Mouse (Mus musculus) lung, postnatal 0 days (tissue): ENCODE data around the gene N4bp1. TPM values are rescaled to one million over a fixed set of nuclear protein-coding genes. Genes with fewer than 3 reads are reported as not detected.

Experiments used
- ATAC-seq: fragments of 200-750 bp; cut with Nextera tagmentation; 2 replicates; pipeline ENCODE4 v1.8.0; 2017; ENCODE audit warnings: moderate library complexity
- DNase-seq: peaks from one replicate; pipeline ENCODE4 v3.0.0-alpha.2; 2016; ENCODE audit warnings: low spot score
- H3K27ac ChIP-seq: fragments of 300-500 bp; sonication (generic); 2 replicates; pipeline ENCODE4 v1.5.1; 2014; ENCODE audit warnings: antibody characterized with exemption, mild to moderate bottlenecking, low read length, mixed read lengths
- H3K27me3 ChIP-seq: fragments of 300-500 bp; sonication (generic); replicated peaks from 2 replicates; pipeline ENCODE4 v1.6.1; 2014; ENCODE audit warnings: low read length, mixed read lengths; ENCODE audit not compliant: insufficient read depth
- H3K36me3 ChIP-seq: fragments of 300-500 bp; sonication (generic); 2 replicates; pipeline ENCODE4 v1.6.1; 2014; ENCODE audit warnings: low read length, mixed read lengths; ENCODE audit not compliant: insufficient read depth
- H3K4me1 ChIP-seq: fragments of 300-500 bp; sonication (generic); 2 replicates; pipeline ENCODE4 v1.6.1; 2014; ENCODE audit warnings: antibody characterized with exemption, low read depth, low read length, mixed read lengths; ENCODE audit not compliant: insufficient read depth
- H3K4me2 ChIP-seq: fragments of 300-500 bp; sonication (generic); replicated peaks from 2 replicates; pipeline ENCODE4 v1.6.1; 2014; ENCODE audit warnings: low read depth, mild to moderate bottlenecking, low read length, moderate library complexity, mixed read lengths
- H3K4me3 ChIP-seq: fragments of 300-500 bp; sonication (generic); 2 replicates; pipeline ENCODE4 v1.5.1; 2014; ENCODE audit warnings: low read depth, low read length
- H3K9ac ChIP-seq: fragments of 300-500 bp; sonication (generic); replicated peaks from 2 replicates; pipeline ENCODE4 v1.6.1; 2014; ENCODE audit warnings: low read depth, mild to moderate bottlenecking
- H3K9me3 ChIP-seq: fragments of 300-500 bp; sonication (generic); 2 replicates; pipeline ENCODE4 v1.6.1; 2016; ENCODE audit warnings: low read length, mixed read lengths
- CTCF ChIP-seq: IDR thresholded peaks from 2 replicates; pipeline ENCODE4 v1.5.1; 2016; ENCODE audit warnings: antibody characterized with exemption, mild to moderate bottlenecking
- EP300 ChIP-seq: IDR thresholded peaks from 2 replicates; pipeline ENCODE4 v1.6.1; 2016; ENCODE audit warnings: antibody characterized with exemption, mild to moderate bottlenecking, control low read depth
- WGBS: fragments of 180-500 bp; shearing (Covaris S2); extraction: QIAGEN DNeasy Blood & Tissue Kit; methylation state at CpG from one replicate; pipeline ENCODE4 v1.1.7; 2014; 5-methylcytosine and 5-hydroxymethylcytosine counted together
- polyA plus RNA-seq: library from polyadenylated mRNA; unstranded; fragments of >200 nt; fragmentation: Nextera tagmentation; extraction: Ambion mirVana; gene quantifications from 2 replicates; pipeline ENCODE4 v1.2.1, GENCODE M21; 2015

N4bp1 gene
- polyA plus RNA-seq, 1 experiment from 2014 or later: 5.4 TPM

DNA sequence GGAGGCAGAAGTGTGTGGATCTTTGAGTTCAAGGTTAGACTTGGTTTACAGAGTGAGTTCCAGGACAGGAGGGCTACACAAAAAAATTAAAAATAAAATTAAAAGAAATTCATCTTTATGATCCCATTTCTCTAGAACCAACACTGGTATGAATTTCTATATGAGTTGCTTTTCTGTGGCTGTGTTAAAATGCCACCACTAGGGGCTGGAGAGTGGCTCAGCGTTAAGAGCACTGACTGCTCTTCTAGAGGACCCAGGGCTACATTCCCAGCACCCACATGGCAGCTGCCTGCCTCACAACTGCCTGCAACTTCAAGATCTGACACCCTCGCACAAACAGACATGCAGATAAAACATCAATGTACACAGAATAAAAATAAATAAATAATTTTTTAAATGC is 56.1 kb downstream of the N4bp1 start:
- TF ChIP-seq CTCF (peak; percentile 11; the same call in 1 of the 2 replicates), EP300 (no peak)
- Histone ChIP-seq H3K4me3 (no peak overlapping the region), H3K4me2 (no peak overlapping the region), H3K9me3 (no peaks in the 10 kb centered on the region), H3K36me3 (no peaks in the 10 kb centered on the region), H3K9ac (no peak overlapping the region), H3K4me1 (no peaks in the 10 kb centered on the region), H3K27me3 (no peaks in the 10 kb centered on the region), H3K27ac (no peak overlapping the region)
- no peak for DNase-seq
- ATAC-seq: no peak
- 64% methylated on average over 2 of the region's 2 CpGs for WGBS

DNA sequence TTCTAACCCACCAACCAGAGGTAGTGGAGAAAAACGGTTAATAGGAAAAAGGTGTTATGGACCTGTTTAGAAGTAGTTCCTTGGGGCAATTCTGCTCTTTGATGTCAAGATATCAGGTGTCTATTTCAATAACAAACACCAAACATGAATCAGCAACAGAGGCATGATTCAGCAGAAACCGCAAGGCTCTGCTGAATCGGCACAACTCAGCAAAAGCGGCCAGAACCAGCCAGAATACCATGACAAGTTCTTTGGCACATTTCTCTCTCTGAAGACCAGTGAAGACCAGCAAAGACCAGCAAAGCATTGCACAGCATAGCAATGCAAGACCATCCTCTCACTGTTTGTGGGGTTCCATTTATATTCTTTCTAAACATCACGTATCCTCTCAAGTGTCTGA is 57.9 kb downstream of the N4bp1 start:
- no peak for DNase-seq

DNA sequence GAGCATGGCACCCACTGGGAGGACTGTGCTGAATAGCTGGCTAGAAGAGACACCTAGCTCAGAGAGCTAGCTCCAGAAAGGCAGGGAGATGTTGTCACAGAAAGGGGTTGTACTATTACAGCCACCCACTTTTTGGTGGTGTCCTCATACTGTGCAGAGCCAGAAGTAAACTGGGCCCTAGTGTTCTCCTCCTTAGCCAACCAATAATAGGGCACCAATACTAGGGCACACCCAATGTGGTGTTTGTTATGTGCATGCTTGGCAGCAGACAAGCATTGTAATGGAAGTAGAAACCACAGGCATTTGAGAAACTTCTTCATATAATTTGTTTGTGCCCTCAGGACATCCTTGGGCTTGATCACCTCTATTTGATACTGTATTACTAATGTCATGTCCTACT is 58.5 kb downstream of the N4bp1 start:
- no peak for TF ChIP-seq CTCF
- TF ChIP-seq EP300: no peak
- Histone ChIP-seq H3K36me3 (no peaks in the 10 kb centered on the region), H3K9me3 (no peaks in the 10 kb centered on the region), H3K27me3 (no peaks in the 10 kb centered on the region), H3K27ac (no peak overlapping the region), H3K9ac (no peak overlapping the region), H3K4me1 (no peaks in the 10 kb centered on the region), H3K4me3 (no peak overlapping the region), H3K4me2 (no peak overlapping the region)
- DNase-seq (no peak), ATAC-seq (no peak)

More for the DNA sequence above, 57.9 kb downstream of the N4bp1 start:
- Histone ChIP-seq H3K9me3 (no peaks in the 10 kb centered on the region), H3K9ac (no peak overlapping the region), H3K4me1 (no peaks in the 10 kb centered on the region), H3K36me3 (no peaks in the 10 kb centered on the region), H3K4me3 (no peak overlapping the region), H3K27ac (no peak overlapping the region), H3K27me3 (no peaks in the 10 kb centered on the region), H3K4me2 (no peak overlapping the region)
- no peak for TF ChIP-seq EP300
- TF ChIP-seq CTCF: no peak
- 90% methylated on average over 5 of the region's 5 CpGs for WGBS
- no peak for ATAC-seq

DNA sequence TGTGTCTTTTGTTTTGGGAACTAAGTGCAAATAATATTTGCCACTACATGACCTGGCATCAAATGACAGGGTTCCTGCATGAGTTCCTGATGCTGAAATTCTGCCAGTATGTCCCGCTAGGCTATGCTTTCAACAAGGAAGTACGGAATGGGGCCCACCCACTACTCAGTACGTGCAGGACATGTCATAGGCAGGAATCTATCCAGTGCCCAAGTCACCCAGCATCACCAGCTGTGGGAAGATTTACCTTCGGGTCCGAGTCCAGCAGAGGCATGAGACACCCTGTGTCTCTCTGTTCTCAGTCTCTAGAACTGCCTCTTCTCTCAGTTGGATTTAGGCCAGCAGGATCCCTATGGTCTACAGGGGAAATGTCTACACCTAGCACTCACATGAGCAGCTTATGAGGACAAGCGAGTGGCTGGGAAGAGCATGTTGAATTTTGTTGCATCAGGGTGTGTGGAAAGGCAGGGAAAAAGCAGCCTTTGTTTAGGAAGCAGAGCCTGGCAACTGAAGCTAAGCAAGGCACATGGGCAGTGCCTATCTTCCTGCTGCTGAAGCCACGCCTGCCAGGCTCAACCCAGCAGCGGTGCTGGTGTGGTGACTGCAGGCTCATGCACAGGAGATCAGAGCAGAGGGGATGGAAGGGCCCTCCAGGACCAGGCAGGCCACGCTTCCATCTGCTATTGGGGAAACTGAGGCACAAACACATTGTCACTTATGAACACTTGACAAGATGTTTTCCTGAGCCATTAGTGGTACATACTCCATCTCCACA is 59.2 kb downstream of the N4bp1 start:
- WGBS: 56% methylated on average over 9 of the region's 9 CpGs
- Histone ChIP-seq H3K36me3 (no peaks in the 10 kb centered on the region), H3K9ac (no peak overlapping the region), H3K27me3 (no peaks in the 10 kb centered on the region), H3K4me3 (no peak overlapping the region), H3K27ac (no peak overlapping the region), H3K4me1 (no peaks in the 10 kb centered on the region), H3K9me3 (no peaks in the 10 kb centered on the region), H3K4me2 (no peak overlapping the region)
- TF ChIP-seq EP300: no peak
- no peak for TF ChIP-seq CTCF
- no peak for DNase-seq
- ATAC-seq: peak; percentile 47

DNA sequence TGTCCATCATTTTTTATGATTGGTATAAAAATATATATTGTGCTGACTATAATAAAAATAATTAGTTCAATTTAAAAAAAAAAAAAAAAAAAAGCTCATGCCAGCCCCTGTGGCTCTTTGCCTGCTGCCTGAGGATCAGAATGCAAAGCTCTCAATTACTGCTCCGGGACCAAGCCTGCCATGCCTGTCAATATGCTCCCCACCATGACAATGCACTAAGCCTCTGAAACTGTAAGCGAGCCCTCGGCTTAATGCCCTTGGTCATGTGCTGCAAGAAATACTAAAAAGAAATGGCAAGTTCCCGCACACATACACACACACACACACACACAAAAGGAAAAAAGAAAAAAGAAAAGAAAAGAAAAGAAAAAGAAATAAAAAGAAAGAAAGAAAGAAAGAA is 60.3 kb downstream of the N4bp1 start:
- H3K27me3 ChIP-seq: no peaks in the 10 kb centered on the region
- WGBS: 80% methylated on average over 4 of the region's 4 CpGs
- ATAC-seq (no peak), DNase-seq (no peak)
- H3K9me3 ChIP-seq: no peaks in the 10 kb centered on the region
- no peak overlapping the region for H3K9ac ChIP-seq
- H3K4me1 ChIP-seq: no peaks in the 10 kb centered on the region
- no peaks in the 10 kb centered on the region for H3K36me3 ChIP-seq
- TF ChIP-seq EP300 (no peak), CTCF (no peak)
- H3K27ac ChIP-seq: no peak overlapping the region
- no peak overlapping the region for H3K4me2 ChIP-seq
- no peak overlapping the region for H3K4me3 ChIP-seq

DNA sequence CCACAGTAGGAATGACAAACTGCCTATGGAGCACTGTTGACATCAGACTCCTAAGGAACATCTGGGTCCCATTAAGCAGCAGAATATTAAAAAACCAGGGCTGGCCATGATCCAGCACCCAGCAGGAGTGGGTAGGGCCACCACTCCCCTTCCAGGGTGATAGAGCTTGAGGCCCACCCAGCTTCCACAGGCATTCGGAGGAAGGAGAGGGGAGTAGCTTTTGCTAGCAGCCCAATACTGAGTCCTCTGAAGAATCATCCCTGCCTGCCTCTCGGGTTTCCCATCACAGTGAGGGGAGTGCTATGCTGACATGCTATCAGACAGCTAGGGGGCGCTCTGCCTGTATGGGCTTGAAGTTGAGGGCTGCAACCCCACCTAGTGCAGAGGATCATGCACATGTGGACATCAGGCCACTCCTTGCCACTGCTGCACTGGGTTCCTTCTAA is 64.3 kb downstream of the N4bp1 start:
- WGBS: 6% methylated on average over 3 of the region's 3 CpGs
- Histone ChIP-seq H3K27me3 (no peaks in the 10 kb centered on the region), H3K9ac (no peak overlapping the region), H3K9me3 (no peaks in the 10 kb centered on the region), H3K27ac (no peak overlapping the region), H3K4me2 (no peak overlapping the region), H3K4me1 (no peaks in the 10 kb centered on the region), H3K4me3 (no peak overlapping the region), H3K36me3 (no peaks in the 10 kb centered on the region)
- peak; percentile 79 for DNase-seq
- peak; percentile 80 for ATAC-seq
- TF ChIP-seq CTCF (peak; percentile 91), EP300 (no peak)
